Mouse (Mus musculus) stomach, postnatal 0 days (tissue): Measurements from ENCODE around the gene Gm45837. TPM values are rescaled to one million over a fixed set of nuclear protein-coding genes. Genes with fewer than 3 reads are reported as not detected.
"Not testable (repeated sequence)": the region's sequence is repeated elsewhere in the genome, so short reads cannot be mapped to it uniquely, and the experiment has no call there.

Experiments used
- ATAC-seq: fragments of 200-750 bp; cut with Nextera tagmentation; 2 replicates; pipeline ENCODE4 v1.8.0; 2017; ENCODE audit not compliant: low FRiP score, low TSS enrichment
- DNase-seq: peaks from one replicate; pipeline ENCODE4 v3.0.0-alpha.2; 2016; ENCODE audit warnings: low spot score
- H3K27ac ChIP-seq: fragments of 300-500 bp; sonication (generic); replicated peaks from 2 replicates; pipeline ENCODE4 v1.5.1; 2014; ENCODE audit warnings: mild to moderate bottlenecking, control low read depth
- H3K27me3 ChIP-seq: fragments of 300-500 bp; sonication (generic); 2 replicates; pipeline ENCODE4 v1.6.1; 2014; ENCODE audit warnings: low read length; ENCODE audit not compliant: control insufficient read depth, insufficient read depth
- H3K36me3 ChIP-seq: fragments of 300-500 bp; sonication (generic); 2 replicates; pipeline ENCODE4 v1.6.1; 2014; ENCODE audit warnings: low read length, mixed read lengths; ENCODE audit not compliant: control insufficient read depth, insufficient read depth
- H3K4me1 ChIP-seq: fragments of 300-500 bp; sonication (generic); replicated peaks from 2 replicates; pipeline ENCODE4 v1.6.1; 2014; ENCODE audit warnings: antibody characterized with exemption; ENCODE audit not compliant: control insufficient read depth, insufficient read depth
- H3K4me2 ChIP-seq: fragments of 300-500 bp; sonication (generic); replicated peaks from 2 replicates; pipeline ENCODE4 v1.6.1; 2014; ENCODE audit warnings: low read depth, mild to moderate bottlenecking, control low read depth, moderate library complexity
- H3K4me3 ChIP-seq: fragments of 300-500 bp; sonication (generic); 2 replicates; pipeline ENCODE4 v1.5.1; 2014; ENCODE audit warnings: low read depth, low read length, control low read depth
- H3K9ac ChIP-seq: fragments of 300-500 bp; sonication (generic); 2 replicates; pipeline ENCODE4 v1.6.1; 2014; ENCODE audit warnings: mild to moderate bottlenecking, low read length, control low read depth, mixed read lengths
- H3K9me3 ChIP-seq: fragments of 300-500 bp; sonication (generic); 2 replicates; pipeline ENCODE4 v1.6.1; 2016; ENCODE audit warnings: low read length; ENCODE audit not compliant: control insufficient read depth
- CTCF ChIP-seq: IDR thresholded peaks from 2 replicates; pipeline ENCODE4 v1.5.1; 2016; ENCODE audit warnings: antibody characterized with exemption, low read depth, mild to moderate bottlenecking, moderate library complexity
- EP300 ChIP-seq: optimal IDR thresholded peaks from 2 replicates; pipeline ENCODE3; 2016; ENCODE audit warnings: antibody characterized with exemption
- WGBS: fragments of 180-500 bp; shearing (Covaris S2); extraction: QIAGEN DNeasy Blood & Tissue Kit; methylation state at CpG from one replicate; pipeline ENCODE4 v1.1.7; 2014; 5-methylcytosine and 5-hydroxymethylcytosine counted together
- polyA plus RNA-seq: library from polyadenylated mRNA; unstranded; fragments of >200 nt; fragmentation: Nextera tagmentation; extraction: Ambion mirVana; gene quantifications from 2 replicates; pipeline ENCODE4 v1.2.1, GENCODE M21; 2015

Gm45837 gene
- polyA plus RNA-seq, 1 experiment from 2014 or later = 0.24 TPM

DNA sequence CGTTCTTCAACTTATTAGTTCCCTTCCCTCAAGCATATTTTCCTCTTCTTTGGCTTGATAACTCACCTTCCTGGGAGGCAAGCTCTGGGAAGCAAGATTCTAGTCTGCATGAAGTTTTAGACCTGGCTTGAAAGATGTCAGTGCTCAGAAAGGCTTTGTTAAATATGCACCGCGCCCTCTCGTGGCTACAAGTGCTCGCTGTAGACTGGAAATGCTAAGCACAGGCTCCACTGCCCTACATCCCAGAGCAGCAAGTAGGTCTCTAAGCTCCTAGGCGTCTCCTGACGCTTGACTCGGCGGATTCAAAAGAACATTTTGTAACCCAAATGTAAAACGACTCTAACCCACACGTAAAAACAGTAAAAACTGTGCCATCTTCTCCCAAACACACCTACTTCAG is 130.4 kb downstream of the Gm45837 start:
- Histone ChIP-seq H3K9me3 (no peaks in the 10 kb centered on the region), H3K4me1 (0 out of 2 replicates have a peak, but pooled peaks cover 2% of the 10 kb centered on the region), H3K4me2 (no peak overlapping the region), H3K4me3 (no peak overlapping the region), H3K36me3 (no peaks in the 10 kb centered on the region), H3K27ac (no peak overlapping the region), H3K9ac (no peak overlapping the region), H3K27me3 (no peaks in the 10 kb centered on the region)
- TF ChIP-seq EP300 = no peak
- peak; percentile 86 for TF ChIP-seq CTCF
- DNase-seq (peak; percentile 75), ATAC-seq (0 out of 2 replicates have a peak, but pooled peaks have one; percentile 68)
- 5% methylated on average over 11 of the region's 11 CpGs for WGBS

DNA sequence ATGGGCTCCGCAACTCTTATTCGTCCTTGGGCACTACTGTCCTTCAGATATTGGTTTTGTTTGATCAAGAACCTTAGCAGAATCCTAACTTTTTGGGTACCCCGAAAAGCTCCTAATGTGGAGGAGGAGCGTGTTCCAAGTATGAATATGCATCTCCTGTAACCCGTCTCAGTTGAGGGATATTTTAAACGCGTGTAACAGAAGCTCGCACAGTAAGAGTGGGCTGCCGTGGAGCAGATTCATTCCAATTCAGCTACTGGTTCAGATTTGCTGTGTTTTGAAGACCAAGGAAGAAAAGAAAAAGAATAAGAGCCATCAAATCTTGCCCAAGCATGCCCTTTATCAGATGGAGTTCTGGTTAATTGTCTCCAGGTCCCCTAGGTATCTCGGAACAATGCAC is 131.0 kb downstream of the Gm45837 start:
- Histone ChIP-seq H3K4me2 (no peak overlapping the region), H3K27ac (no peak overlapping the region), H3K4me3 (no peak overlapping the region), H3K9ac (no peak overlapping the region), H3K27me3 (no peaks in the 10 kb centered on the region), H3K4me1 (0 out of 2 replicates have a peak, but pooled peaks cover 2% of the 10 kb centered on the region), H3K36me3 (no peaks in the 10 kb centered on the region), H3K9me3 (no peaks in the 10 kb centered on the region)
- ATAC-seq (no peak), DNase-seq (no peak)
- 80% methylated on average over 10 of the region's 10 CpGs for WGBS
- TF ChIP-seq EP300 = no peak
- TF ChIP-seq CTCF = no peak

DNA sequence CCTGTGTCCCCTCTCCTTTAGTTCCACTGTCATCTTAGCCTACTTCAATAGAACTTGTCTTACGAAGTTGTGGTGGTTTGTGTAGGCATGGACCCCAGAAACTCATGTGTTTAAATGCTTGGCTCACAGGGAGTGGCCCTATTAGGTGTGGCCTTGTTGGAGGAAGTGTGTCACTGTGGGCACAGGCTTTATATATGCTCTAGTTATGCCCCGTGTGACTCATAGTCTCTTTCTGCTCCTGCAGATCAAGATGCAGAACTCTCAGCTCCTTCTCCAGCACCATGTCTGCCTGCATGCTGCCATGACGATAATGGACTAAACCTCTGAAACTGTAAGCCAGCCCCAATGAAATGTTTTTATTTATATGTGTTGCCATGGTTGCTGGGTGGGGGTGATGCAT is 137.0 kb downstream of the Gm45837 start:
- WGBS = 68% methylated on average over 3 of the region's 3 CpGs
- Histone ChIP-seq H3K9me3 (no peaks in the 10 kb centered on the region), H3K36me3 (no peaks in the 10 kb centered on the region), H3K27me3 (no peaks in the 10 kb centered on the region), H3K27ac (no peak overlapping the region), H3K9ac (no peak overlapping the region), H3K4me3 (no peak overlapping the region), H3K4me1 (no peaks in the 10 kb centered on the region), H3K4me2 (no peak overlapping the region)
- peak; percentile 84 for ATAC-seq
- no peak for DNase-seq
- no peak for TF ChIP-seq CTCF
- no peak for TF ChIP-seq EP300

DNA sequence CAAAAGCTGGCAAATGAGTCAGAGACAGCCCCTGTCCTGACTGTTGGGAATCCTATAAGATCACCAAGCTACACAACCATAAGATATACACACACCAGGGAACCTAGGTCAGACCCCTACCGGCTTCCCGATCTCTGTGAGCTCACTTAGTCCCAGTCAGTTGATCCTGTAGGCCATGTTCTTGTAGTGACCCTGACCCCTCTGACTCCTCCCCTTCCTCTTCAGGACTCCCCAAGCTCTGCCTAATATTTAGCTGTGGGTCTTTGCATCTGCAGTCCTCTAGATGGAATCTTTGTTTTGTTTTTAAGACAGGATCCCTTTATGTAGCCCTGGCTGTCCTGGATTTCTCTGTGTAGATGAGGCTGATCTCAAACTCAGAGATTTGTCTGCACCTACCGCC is 138.6 kb downstream of the Gm45837 start:
- WGBS = 84% methylated on average over 3 of the region's 3 CpGs
- Histone ChIP-seq H3K4me1 (no peaks in the 10 kb centered on the region), H3K4me3 (no peak overlapping the region), H3K27me3 (no peaks in the 10 kb centered on the region), H3K9me3 (no peaks in the 10 kb centered on the region), H3K9ac (no peak overlapping the region), H3K36me3 (no peaks in the 10 kb centered on the region), H3K27ac (no peak overlapping the region), H3K4me2 (no peak overlapping the region)
- TF ChIP-seq CTCF (no peak), EP300 (no peak)
- no peak for DNase-seq
- no peak for ATAC-seq

DNA sequence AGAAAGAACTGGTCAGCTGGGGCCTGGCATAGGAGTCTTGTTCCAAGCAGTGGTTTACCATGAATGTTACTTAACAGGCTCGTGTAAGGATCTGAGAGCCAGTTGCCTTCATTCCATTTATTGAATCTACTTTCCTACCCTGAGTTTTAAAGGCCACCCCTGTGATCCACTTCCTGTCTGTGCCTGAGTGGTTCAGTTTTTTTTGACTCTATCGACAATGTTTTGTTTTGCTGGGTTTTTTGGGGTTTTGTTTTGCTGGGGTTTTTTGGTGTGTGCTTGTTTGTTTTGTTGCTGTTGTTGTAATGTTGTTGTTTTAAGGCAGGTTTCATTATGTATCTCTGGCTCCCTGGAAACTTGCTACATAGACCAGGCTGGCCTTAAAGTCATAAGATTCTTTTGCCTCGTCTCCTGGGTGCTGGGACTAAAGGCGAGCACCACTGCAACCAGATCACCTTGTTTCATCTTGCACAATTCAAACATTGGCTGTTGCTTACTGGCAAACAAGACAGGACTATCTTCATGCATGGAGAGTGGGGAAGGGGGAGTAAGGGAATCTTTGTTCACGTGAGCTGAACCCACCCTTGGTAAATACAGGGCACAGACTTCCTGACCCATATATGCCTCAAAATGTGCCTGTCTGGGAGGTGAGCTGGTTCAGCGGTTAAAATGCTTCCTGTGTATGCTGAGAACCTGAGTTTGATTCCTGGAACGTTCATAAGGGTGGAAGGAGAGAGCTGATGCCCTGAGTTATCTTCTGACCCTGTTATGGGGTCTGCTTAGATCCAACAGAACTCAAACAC is 140.2 kb downstream of the Gm45837 start:
- no peak for ATAC-seq
- DNase-seq = no peak
- no peaks in the 10 kb centered on the region for H3K4me1 ChIP-seq
- TF ChIP-seq EP300 = no peak
- 42% methylated on average over 7 of the region's 7 CpGs for WGBS
- H3K9ac ChIP-seq = no peak overlapping the region
- H3K4me2 ChIP-seq = no peak overlapping the region
- no peaks in the 10 kb centered on the region for H3K27me3 ChIP-seq
- H3K9me3 ChIP-seq = no peaks in the 10 kb centered on the region
- H3K27ac ChIP-seq = no peak overlapping the region
- H3K36me3 ChIP-seq = no peaks in the 10 kb centered on the region
- H3K4me3 ChIP-seq = no peak overlapping the region

DNA sequence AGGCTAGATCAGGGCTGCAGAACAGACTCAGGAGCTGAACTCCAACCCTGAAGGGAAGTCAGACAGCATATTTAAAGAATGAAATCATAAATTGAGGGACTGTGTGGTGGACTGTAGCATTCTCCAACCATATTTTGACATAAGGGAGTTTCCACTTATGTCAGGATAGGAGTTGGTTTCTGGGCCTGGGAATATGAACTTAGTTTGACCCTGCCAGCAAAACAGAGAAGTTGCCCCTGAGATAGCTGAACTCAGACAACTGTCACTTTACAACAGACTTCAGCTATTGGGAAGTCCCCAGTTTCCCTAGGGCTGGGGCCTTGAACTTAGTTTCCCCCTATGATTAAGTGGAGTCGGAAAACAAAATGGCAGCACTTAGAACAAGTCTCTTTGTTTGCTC is 140.8 kb downstream of the Gm45837 start:
- H3K36me3 ChIP-seq = no peaks in the 10 kb centered on the region
- TF ChIP-seq CTCF = no peak
- H3K4me1 ChIP-seq = no peaks in the 10 kb centered on the region
- no peaks in the 10 kb centered on the region for H3K9me3 ChIP-seq
- no peak overlapping the region for H3K27ac ChIP-seq
- no peak overlapping the region for H3K9ac ChIP-seq
- 94% methylated on average over 1 of the region's 1 CpGs for WGBS
- H3K27me3 ChIP-seq = no peaks in the 10 kb centered on the region
- no peak overlapping the region for H3K4me2 ChIP-seq
- DNase-seq = no peak
- H3K4me3 ChIP-seq = no peak overlapping the region
- ATAC-seq = no peak

DNA sequence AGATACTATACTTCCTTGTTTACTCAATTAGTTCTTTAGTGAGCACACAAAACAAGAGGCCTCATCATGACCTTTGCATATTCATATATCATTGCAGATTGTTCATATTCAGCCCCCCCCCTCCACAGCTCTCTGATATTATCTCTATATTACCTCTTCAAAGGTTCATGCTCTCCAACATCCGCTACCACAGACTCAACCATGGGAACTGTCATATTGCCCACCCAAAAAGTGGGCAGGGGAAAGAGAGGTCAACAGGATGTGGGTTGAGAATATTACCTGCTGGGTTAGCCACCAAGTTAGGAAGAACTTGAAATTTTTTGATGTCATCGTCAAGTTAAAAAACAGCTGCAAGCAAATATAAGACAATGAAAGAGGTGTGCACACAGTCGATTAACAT is 144.8 kb downstream of the Gm45837 start:
- not testable (repeated sequence) for H3K4me1 ChIP-seq, H3K36me3 ChIP-seq, H3K9me3 ChIP-seq, H3K27ac ChIP-seq, ATAC-seq, H3K27me3 ChIP-seq, H3K4me2 ChIP-seq, DNase-seq, H3K4me3 ChIP-seq, H3K9ac ChIP-seq
- WGBS = 85% methylated on average over 3 of the region's 3 CpGs
